Mouse (Mus musculus): ENCODE data around the gene Dnajb5.

Dnajb5 gene

DNA sequence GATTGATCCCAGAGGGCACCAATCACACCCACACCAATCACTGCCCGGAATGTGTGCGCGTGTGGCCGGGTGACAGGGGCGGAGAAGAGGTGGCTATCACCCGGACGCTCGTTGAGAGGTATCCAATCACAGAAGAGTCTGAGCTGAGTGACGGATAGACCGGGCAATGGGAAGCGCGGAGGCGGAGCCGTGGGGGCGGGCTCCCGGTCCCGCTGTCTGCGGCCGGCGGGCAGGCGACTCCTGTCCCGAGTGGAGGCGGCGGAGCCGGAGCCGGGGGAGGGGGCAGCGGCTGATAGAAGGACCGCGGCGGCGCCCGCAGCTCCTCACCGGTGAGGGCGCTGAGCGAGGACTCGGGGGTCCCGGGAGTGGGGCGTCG lies at the start of gene Dnajb5:
Dnajb5 (plus strand) TSS at position 139 of the 376 bp plus-strand sequence.
- DNase-seq (ENCODE audit: low spot score in 2 of 2) = peak; percentile 99

GRCm38 (mm10) chr4:42900878-42901277 lies 48.7 kb upstream of the Dnajb5 start:
- DNase-seq (ENCODE audit: low spot score in 2 of 2) = no peak

GRCm38 (mm10) chr4:42902174-42902573 lies 47.4 kb upstream of the Dnajb5 start:
- no peak for DNase-seq (ENCODE audit: low spot score in 2 of 2)

GRCm38 (mm10) chr4:42902730-42903129 lies 46.9 kb upstream of the Dnajb5 start:
- no peak for DNase-seq (ENCODE audit: low spot score in 2 of 2)

DNA sequence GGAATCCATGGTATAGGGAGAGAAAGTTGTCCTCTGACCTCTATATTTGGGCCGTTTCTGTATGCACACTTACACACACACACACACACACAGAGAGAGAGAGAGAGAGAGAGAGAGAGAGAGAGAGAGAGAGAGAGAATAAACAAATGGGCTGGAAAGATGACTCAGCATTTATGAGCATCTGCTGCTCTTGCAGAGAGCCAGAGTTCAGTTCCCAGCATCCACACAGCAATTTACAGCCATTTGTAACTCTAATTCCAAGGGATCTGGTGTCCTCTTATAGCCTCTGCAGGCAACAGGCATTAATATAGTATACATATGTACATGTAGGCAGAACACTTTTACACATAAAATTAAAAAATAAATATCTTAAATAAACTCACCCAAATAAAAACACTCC lies 45.7 kb upstream of the Dnajb5 start:
- no peak for DNase-seq (ENCODE audit: low spot score in 2 of 2)

DNA sequence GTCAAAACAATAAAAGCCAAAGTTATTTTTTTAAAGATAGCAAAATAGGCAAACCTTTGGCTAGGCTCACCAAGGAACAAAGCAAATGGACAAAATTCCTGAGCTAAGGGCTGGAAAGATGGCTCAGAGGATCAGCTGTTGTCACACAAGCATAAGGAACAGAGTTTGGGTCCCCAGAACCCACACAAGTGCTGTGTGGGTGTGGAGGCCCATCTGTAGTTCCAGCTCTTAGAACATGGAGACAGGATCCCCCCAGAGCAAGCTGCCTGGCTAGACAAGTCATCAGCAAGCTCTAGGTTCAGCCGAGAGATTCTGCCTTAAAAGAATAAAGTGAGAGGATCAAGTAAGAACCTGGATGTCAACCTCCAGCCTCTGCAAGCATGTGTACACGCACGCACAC lies 45.1 kb upstream of the Dnajb5 start:
- DNase-seq (ENCODE audit: low spot score in 2 of 2) = no peak

DNA sequence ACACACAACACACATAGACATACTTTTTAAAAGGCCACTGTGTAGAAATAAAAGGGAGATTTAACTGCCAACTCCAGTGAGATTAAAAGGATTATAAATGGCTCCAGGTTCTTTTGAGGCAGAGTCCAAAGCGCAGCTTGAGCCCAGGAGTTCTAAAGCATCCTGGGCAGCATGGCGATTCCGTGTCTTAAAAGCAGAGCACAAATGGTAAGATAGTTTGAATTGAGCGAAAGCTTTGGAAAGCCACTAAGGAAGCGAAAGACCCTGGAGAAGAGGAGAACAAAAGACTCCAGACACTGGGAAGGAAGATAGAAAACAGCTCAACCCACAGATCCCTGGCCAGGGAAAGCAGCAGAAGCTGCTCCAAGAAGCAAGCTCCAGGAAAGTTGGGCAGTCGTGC lies 44.6 kb upstream of the Dnajb5 start:
- no peak for DNase-seq (ENCODE audit: low spot score in 2 of 2)

DNA sequence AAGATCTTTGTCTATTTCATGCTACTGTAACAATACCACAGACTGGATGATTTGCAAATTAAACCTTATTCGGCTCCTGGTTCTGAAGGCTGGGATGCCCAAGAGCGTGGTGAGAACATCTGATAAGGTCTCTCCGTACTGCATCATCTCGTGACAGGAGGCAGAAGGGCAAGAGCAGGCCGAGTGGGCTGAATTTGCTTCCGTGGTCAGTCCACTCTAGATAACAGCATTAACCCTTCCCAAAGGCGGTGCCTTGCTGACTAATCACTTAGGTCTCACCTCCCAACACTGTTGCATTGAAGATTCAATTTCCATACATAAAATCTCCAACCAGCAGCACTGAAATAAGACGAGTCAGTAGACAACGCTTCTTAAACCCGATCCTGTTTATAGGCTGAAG lies 36.2 kb upstream of the Dnajb5 start:
- no peak for DNase-seq (ENCODE audit: low spot score in 2 of 2)

GRCm38 (mm10) chr4:42915311-42915710 lies 34.3 kb upstream of the Dnajb5 start:
- DNase-seq (ENCODE audit: low spot score in 2 of 2) = no peak

DNA sequence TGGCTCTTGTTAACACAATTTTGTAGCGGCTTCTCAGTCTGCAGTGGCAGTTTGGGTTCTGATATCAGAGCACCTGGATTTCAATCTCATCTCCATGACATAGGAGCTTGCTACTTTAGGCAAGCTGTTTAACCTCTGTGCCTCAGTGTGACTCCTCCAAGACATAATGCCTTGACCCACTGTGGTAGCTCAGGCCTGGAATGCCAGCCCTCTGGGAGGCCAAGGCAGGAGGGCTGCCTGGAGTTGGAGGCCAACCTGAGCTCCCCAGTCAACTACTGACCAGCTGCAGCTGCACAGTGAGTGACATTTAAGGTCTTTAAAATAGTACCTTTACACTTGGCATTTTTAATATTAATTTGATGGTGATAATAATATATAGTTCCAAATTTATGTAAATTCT lies 33.6 kb upstream of the Dnajb5 start:
- DNase-seq (ENCODE audit: low spot score in 2 of 2) = no peak

GRCm38 (mm10) chr4:42916617-42917401 lies 32.8 kb upstream of the Dnajb5 start, which contains the start of gene Phf24:
Phf24 (plus strand) TSS chr4:42916660.
- no peak for DNase-seq (ENCODE audit: low spot score in 2 of 2)

GRCm38 (mm10) chr4:42917402-42917774 lies 32.2 kb upstream of the Dnajb5 start:
- DNase-seq (ENCODE audit: low spot score in 2 of 2) = no peak

DNA sequence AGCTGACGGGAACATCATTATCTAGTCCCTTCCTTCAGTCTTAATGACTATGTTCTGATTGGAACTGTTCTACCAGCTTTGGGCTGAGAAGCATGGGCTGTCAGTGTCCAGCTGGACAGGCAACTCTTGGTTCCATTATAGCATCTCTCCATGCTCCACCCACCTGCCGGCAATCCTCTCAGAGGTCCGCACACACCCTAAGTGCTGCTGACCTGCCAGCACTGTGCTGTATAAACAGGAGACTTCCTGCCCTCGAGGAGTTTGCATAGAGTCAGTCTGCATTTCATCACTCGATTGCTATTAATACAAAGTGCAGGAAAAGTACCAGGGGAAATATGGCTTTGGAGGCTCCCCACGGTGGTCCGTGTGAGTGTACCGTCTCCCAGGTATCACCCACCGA lies 28.9 kb upstream of the Dnajb5 start:
- peak in 1 of 2 experiments; percentile 2 for DNase-seq (ENCODE audit: low spot score in 2 of 2)

GRCm38 (mm10) chr4:42921536-42921935 lies 28.1 kb upstream of the Dnajb5 start:
- DNase-seq (ENCODE audit: low spot score in 2 of 2) = peak in 1 of 2 experiments; percentile 8

DNA sequence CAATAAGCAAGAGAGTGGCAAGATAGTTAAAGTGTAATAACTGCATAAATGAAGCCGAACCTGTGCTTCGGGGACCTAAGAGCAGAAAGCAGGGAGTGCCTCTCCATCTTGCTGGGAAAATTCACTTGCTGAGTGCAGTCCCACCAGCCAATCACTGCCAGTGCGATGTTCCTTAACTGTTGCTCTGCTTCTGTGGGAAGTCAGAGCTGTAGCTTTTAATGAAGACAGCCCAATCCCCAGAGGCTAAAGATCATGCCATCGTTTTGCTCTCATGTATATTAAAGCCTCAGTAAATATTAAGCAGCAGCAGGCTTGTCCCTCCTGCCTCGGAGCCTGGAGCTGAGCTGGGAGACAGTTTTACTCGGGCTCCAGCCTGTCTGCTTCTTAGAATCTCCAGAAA lies 27.6 kb upstream of the Dnajb5 start:
- DNase-seq (ENCODE audit: low spot score in 2 of 2) = peak in 1 of 2 experiments; percentile 4

GRCm38 (mm10) chr4:42922461-42922860 lies 27.2 kb upstream of the Dnajb5 start:
- DNase-seq (ENCODE audit: low spot score in 2 of 2) = peak; percentile 2 to 3

GRCm38 (mm10) chr4:42924095-42924710 lies 25.4 kb upstream of the Dnajb5 start:
- DNase-seq (ENCODE audit: low spot score in 2 of 2) = peak in 1 of 2 experiments; percentile 9

DNA sequence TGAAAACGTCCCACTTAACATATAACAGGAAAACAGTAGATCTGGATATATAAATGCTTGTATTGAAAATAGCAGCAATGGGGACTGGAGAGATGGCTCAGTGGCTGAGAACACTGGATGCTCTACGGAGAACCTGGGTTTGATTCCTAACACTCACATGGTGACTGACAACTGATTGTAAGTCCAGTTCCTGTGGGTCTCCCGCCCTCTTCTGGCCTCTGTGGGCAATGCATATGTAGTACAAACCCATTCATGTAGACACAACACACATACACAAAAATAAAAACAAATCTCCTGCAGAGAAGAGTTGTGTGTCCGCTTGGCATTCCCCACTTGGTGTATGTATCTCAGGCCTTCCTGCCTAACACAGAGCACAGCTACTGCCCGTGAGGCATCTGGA lies 21.4 kb upstream of the Dnajb5 start:
- DNase-seq (ENCODE audit: low spot score in 2 of 2) = no peak

GRCm38 (mm10) chr4:42928952-42929351 lies 20.7 kb upstream of the Dnajb5 start:
- no peak for DNase-seq (ENCODE audit: low spot score in 2 of 2)

GRCm38 (mm10) chr4:42932229-42932969 lies 17.2 kb upstream of the Dnajb5 start:
- DNase-seq (ENCODE audit: low spot score in 2 of 2) = peak; percentile 2 to 3

DNA sequence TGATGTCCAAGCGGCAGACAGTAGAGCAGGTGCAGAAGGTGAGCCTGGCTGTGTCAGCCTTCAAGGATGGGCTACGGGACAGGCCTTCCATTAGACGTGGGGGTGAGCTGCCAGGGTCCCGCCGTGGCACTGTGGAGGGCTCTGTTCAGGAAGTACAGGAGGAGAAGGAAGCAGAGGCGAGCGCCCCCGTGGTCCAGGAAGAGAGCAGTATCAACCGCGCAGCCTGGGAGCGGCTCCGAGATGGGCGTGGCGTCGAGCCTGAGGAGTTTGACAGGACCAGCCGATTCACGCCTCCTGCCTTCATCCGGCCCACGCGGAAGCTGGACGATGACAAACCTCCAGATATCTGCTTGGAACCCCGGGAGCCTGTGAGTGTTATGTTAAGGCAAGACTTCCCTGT lies 16.0 kb upstream of the Dnajb5 start:
- peak in 1 of 2 experiments; percentile 14 for DNase-seq (ENCODE audit: low spot score in 2 of 2)

DNA sequence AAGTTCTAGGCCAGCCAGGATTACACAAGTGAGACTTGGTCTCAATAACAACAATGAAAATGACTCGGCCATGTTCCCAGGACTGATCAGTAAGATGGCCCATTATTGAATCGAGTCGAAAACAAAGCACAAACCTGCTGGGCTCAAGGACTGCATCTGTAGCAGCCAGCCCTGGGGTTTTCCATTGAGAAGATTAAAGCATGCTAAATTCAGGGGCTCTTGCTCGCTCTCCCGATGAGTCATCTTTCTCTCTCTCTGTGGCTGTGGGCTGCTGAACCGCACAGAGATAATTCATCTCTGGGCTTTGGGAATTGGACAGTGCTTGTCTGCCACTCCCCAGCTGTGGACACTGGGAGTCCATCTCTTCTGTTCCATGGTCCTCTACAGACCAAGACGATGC lies 8.2 kb upstream of the Dnajb5 start:
- no peak for DNase-seq (ENCODE audit: low spot score in 2 of 2)

DNA sequence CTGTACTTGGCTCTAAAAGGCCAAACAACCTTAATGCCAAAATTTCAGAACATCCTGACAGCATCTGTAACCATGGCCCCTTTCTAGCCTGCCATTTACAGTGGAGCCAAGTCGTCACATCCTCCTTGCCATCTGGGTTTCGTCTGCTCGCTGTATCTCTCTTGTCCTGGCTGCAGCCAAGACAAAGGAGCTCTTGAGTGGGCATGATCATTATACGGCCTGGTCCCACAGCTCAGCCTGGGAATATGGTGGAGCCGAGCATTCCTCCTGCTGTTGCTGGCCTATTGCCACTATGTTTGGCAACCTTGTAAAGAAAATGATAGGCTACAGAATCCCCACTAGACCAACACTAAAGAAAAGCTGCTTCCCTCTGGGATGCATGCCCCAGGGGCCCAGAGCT lies 6.3 kb upstream of the Dnajb5 start:
- DNase-seq (ENCODE audit: low spot score in 2 of 2) = no peak
